Mouse (Mus musculus) monocyte, adult 5-6 weeks (primary cell): Measurements from ENCODE around the gene Trp53tg5. TPM values are rescaled to one million over a fixed set of nuclear protein-coding genes. Genes with fewer than 3 reads are reported as not detected.

ENCODE experiments used
- ATAC-seq: fragments of 153-309, 156-312 bp; replicated peaks from 2 replicates; pipeline ENCODE4 v1.8.0; 2017; ENCODE audit warnings: mild to moderate bottlenecking; ENCODE audit not compliant: low TSS enrichment, insufficient number of reproducible peaks, severe bottlenecking, poor library complexity, low FRiP score
- total RNA-seq: library from RNA; stranded (forward); fragments of 200-1000, 200-491, 200-594 nt; gene quantifications from 3 replicates; pipeline ENCODE4 v1.2.3, GENCODE M21; 2017

Gene Trp53tg5
- total RNA-seq, 1 experiment from 2014 or later: not detected

DNA sequence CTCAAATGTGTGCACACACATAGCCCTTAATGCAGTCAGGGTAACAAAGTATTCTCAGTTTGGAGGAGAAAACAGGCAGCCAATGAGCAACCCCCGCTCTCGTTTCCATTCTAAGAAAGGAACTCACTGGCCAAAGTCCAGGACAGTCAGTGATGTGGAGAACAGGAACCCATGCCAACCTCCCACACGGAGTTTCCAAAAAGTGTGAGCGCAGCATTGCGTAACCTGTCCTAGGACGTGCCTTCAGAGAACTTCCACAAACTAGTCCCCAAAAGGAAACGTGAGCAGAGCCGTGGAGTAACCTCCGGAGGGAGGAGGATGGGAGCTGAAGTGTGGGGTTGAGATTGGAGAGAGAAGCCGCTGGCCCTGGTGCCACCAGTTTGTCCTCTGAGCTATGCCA, 18.7 kb downstream of the Trp53tg5 start:
- peak; percentile 52 for ATAC-seq

DNA sequence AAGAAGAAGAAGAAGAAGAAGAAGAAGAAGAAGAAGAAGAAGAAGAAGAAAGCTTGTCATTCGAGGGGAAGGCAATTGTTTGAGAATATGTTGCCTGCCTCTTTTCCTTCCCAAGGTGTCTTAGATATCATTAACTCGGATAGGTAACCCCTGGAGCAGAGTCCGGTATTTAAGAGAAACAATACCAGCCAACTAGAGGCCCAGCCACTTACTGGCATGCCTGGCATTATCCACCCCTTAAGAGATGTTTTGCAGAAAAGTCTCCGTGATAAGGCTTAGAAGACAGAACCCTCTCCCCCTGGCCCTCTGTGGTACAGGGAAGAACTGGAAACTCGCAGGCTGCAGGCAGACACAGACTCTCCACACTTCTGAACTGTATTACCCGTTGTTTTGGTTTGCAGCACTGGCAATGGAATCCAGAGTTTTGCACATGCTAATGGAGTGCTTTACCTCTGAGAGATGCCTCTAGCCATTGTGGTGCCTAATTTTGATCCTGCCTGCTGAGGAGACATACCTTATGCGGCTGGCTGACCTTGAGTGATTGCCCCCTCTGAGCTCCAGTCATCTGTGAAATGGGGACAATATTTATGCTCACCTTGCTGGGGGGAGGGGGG, 19.5 kb downstream of the Trp53tg5 start:
- no peak for ATAC-seq

DNA sequence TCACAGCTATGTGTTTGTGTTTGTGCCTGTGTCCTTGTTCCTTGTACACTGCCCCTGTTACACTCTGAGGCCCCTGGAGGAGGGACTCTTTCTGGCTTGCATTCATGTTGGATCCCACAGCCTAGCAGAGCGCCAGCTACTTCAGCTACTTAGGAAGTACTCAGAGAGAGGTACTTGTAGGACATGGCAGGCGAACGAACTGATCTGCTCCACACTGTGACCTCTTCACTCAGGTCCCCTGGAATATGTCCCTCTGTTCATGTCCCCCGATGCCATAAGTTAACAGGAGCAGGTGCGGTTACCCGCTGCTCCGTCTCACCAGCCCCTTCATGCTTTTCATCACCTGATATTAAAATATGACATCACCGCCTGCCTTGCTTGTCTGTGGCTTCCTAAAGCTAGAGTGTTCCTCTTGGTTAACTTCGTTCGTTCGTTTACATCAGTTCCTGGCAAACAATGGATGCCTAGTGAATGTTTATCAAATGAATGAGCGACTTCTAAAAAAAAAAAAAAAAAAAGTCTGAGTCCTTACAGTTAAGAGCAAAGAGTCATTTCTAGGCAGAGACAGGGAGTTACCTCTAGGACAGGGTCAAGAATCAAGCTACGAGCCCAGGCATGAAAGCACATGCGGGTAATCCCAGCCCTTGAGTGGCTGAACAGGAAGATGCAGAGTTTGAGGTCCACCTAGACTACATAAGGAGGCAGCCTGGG, 20.3 kb downstream of the Trp53tg5 start:
- no peak for ATAC-seq

DNA sequence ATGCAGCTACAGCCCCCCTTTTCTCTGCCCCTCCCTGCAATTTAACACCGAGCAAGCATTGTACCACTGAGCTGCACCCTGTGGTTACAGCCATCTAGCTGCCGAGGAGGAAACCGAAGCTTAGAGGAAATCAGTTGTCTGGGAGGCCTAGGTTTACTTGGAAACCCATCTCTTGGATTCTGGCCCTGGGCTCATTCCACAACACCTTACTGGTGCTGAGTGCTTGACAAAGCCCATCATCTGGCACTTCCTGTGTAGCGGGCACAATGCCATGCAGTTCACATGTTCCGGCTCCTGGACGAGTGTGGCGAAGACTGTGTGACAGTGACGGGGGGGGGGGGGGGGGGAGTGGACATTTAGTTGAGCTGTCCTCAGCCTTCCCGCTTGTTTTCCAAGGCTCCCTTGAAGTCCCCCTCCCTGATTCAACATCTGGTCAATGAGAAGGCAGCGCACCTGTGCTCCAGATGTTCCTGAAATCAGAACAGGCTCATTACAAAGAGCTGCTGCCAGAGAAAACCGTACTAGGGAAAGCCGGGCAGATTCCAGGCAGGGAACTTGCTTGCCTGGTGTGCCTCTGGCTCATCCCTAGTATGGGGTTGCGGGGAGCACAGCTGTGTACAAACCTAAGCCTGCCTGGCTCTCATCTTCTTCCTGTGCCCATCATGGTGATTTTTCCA, 21.4 kb downstream of the Trp53tg5 start:
- ATAC-seq: no peak

DNA sequence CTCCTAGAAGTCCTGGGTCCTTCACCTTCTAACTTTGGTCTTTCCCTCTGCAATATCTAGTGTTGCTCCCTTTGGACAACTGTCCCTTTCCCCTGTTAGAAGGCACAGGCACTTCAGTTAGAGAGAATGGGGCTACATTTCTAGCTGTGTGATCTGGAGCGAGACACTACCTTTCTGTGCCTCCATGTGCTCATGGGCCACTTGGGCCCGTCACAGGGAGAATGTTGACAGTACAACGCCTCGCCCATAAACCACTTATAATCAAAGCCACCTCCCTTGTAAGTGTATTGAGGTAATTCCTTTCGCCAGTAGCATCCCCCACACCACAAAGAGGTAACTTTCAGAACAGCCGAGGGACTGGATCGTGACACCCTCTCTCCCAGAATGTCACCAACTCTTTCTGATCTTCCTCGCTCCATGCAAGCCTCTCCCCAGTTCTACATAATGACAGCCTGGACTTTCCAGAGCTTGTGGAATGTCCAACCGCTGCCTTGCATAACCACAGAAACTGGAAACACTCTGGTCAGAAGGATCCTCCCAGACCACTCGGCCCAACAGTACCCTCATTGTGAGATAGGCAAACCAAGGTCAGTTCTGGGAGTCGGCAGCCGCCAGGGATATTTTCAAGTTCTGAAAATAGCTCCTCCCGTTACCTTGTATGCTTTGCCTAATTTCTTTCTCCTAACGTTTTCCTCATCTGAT, 24.0 kb downstream of the Trp53tg5 start:
- no peak for ATAC-seq

DNA sequence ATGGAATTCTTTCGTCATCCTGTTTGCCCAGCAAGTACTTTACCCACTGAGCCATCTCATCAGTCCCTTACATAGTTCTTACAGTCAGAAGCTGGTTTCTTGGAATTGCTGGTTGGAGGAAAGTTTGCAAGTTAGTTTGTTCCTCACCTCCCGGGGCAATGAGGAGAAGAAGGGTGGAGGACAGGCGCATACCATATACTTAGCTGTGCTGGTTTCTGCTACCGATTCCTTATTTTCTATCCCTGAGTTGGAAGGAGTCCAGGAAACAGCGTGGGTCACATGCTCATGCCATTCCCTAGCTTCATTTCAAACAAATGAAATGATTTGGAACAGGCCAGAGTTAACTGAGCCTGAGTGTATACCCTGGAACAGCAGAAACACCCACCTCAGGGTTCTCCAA, 24.6 kb downstream of the Trp53tg5 start:
- no peak for ATAC-seq

DNA sequence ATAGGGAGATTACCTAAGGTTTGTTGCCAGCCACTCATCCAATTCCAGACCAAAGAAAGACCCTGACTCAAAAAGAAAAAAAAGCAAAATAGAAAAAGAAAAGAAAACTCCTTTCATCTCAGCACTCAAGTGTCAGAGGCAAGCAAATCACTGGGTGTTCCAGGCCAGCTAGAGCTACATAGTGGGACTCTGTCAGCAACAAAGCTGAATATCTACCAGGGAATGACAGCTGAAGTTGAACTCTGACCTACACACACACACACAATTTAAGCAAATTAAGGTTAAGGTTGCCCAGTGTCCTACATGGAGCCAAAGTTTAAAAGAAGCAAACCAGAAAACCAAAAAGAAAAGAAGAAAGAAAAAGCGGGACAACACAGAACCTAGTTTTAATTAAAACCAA, 25.4 kb downstream of the Trp53tg5 start:
- ATAC-seq: no peak

DNA sequence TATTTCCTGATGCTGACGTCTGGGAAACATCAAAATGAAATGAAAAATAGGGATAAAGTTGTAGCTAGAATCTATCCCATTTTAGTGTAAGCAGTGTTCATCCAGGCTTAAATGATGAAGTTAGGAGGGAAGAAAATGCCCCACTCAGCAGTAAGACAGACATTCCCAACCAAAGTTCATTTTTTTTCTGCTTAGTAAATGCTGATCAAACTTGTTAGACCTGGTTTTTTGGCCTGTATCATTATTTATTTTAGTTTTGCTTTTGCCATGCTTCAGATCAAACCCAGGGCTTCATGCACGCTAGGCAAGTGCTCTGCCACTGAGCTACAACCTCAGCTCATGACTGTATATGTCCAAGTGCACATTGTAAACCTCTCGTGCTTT, 27.4 kb downstream of the Trp53tg5 start:
- ATAC-seq: no peak

DNA sequence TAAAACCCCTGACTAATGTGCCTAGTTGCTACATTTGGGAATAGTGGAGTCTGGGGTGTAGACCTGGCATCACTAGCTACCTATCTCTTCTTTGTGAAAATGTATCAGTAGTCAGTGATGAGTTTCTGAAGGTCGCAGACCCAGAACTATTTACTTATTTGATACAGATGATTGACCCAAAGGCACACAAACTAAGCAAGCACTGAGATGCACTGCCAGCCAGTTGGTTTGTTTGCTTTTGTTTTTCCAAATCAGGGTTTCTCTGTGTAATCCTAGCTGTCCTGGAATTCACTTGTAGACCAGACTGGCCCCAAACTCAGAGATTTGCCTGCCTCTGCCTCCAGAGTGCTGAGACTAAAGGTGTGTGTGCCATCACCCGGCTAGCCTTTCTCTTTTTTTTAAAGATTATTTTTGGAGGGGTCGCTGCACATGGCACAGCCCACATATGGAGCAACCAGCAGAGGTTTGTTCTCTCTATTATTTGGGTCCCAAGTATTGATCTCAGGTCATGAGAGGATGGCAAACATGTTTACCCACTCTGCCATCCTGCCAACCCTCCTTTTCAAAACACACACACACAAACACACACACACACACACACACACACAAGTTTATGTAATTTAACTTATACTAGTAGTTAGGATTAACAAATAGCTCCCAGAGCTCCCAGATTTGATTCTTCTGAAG, 28.0 kb downstream of the Trp53tg5 start:
- no peak for ATAC-seq

DNA sequence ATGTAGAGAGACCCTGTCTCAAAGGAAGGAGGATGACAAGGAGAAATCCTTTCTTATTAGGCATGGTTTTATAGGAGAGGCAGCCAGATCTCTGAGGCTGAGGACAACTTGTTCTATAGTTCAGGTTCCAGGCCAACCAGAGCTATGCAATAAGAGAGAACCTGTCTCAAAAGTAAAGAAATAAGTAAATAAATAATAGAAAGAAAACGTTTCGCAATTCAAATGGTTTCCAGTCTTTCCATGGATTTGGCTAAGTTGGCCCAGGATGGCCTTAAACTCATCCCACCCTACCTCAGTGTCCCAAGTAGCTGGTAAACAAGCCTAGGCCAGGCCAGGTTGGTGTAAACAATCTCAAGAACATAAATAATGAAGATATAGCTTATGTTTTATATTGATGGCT, 28.8 kb downstream of the Trp53tg5 start:
- no peak for ATAC-seq

DNA sequence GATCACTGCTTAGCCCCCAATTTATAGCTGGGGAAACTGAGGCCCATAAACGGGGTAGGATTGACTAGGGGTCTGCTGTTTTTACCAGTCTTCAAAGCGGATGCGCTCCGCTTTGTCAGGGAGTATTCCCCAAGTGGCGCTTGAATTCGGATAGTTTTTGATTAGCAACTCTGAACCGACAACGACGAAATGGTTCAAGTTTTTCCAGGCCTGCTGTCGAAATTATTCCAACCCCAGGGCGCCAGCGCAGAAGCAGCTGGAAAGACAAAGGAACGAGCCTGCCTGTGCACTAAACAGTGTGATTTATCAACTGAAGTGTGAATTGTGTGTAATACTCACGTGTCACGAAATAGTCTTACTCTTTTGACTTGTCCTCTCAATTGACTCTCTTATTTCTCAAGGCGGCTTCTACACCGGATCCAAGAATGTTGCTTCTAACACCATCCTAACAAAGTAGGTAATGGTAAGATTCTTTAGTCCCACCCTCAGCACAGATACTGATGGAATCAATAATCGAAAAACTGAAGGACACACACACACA, 30.0 kb downstream of the Trp53tg5 start, which contains the start of gene Sdc4:
Gene Sdc4, minus strand, starts transcription at position 428 of the 541 bp plus-strand sequence.
- no peak for ATAC-seq

DNA sequence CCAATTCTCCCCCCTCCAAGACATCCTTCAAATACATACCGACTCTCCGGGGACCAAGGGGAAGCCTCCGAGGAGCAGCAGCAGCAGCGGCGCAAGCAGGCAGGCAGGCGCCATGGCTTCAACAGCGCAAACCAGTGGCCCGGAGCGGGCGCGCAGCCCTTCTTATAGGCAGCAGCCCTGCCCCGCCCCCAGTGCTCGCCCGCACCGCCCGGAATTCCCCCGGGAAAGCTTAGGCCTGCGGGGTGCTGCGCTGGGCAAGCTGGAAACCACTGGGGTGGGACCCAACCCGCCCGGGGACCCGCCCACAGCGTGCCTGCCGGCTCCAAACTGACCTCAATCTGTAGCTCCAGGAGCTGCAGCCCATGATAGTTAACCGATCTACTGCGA, 30.5 kb downstream of the Trp53tg5 start:
- 0 out of 2 replicates have a peak, but pooled peaks have one; percentile 32 for ATAC-seq

DNA sequence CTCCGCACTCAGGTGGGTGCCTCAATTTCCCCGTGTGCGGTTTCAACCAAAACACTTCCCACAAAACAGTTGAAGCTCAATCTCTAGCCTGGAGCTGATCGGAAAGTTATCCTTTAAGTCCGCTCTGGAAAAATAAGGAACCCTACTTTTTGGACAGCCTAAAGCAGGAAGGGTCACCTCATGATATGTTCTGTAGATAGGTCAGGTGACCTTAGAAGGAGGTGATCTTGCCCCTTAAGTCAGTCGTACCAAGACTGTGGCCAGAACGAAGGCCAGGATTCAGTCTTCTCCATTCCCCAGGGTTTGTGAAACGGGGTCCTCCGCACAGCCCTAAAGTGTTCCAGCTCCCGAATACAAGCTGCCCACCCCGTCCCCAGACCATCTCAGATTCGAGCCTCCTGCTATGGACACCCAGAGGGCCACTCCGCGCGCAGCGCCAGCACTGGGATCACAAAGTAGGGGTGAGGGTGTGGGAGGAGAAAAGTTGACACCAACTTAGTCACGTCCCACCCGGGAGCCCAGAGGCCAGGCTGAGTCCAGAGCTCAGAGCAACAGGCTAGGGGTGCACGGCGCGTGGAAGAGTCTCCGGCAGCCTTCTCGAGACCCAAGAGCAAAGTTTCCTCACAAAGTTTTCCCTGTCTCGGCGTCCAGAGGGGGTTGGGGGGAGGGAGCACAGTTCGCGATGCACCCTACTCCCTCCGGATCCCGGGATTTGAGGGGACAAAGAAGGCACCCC, 31.0 kb downstream of the Trp53tg5 start:
- ATAC-seq: no peak

DNA sequence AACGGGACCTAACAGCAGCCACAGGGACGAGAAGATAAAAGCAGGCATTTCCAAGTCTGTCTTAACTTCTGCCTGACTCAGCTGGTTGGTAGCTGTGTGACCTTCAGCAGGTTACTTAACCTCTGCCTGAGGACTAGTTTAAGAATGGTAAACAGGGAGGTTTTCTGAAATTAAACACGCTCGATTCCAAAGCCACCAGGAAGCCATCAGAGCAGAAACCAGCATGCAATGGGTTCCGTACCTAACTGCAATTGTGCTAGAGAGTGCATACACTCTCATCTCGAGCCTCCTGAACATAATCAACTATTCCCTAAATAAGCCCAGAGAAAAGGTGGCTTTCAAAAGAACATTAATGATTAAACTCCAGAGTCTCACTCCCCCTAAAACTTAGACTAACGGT, 31.8 kb downstream of the Trp53tg5 start:
- no peak for ATAC-seq

DNA sequence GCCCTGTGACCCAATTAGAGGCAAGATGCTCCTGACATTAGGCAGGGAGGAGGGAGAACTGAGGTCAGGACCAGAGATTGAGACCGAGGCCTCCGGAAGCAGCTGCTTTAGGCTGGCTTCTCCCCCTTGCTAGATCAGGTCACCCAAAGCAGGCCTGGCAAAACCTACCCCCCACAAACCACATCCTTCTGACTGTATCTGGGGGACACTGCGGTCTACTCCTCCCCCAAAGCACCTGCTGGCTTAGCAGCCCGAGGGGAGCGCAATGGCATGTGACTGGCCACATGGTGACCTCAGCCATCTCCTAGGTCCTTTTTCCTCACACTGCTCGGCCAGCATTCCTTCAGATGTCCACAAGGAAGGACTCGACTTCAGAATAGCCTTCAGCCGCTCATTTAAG, 32.4 kb downstream of the Trp53tg5 start:
- peak; percentile 71; the same call in 1 of the 2 replicates for ATAC-seq

DNA sequence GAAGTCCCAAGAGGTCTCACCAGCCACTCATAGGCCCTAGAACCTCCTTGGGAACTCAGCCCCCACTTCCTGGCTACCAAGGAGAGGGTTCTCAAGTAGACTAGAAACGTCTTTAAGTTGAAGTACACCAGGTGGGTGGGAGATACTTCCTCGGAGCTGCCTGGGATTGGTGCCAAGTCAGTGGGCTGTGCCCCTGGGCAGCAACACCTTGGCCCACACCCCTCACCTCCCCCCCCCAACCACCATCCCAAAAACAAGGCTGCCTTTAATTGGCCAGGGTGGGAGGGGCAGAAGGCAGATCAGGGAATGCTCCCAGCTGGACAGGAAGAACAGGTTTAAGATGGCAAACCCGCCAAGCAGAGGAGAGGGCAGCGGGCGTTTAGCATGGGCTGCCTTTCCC, 33.2 kb downstream of the Trp53tg5 start:
- ATAC-seq: no peak

DNA sequence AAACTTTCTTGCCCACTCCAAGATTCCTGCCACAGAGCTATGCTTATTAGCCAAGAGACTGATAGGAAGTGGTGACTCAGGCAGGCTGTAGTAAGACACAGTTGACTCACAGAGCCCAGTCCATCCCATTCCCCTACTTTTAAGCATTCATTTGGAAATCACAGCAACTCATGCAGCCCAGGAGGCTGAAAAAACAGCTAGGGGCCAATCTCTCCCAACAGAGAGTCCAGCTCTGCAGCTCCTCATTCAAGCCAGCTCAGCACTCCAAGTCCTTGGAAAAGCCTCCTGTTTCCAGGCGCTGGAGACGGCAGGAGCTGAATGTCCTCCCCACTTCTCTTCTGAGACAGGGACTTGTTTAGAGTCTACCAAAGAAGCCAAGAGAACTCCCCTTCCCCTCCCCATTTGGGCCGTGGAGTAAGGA, 34.5 kb downstream of the Trp53tg5 start:
- ATAC-seq: no peak

DNA sequence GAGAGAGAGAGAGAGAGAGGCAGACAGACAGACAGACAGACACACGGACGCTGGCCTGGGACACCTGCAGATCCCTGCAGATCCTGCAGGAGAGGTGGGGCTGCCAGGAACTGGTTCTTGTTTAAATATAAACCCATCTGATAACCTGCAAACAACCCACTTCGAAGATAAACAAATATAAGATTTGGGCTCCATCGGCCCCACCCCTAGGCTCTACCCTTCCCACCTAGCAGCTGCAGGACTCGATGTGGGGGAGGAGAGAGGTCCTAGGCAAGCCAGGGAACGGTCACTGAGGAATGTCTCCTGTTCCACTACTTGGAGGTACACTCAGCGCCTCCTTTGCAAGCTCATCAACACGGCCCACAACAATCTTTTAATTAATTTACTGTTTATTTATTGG, 35.3 kb downstream of the Trp53tg5 start:
- no peak for ATAC-seq
